Mouse (Mus musculus) splenic B cell, adult 2 months (primary cell): ENCODE measurements around the gene Epn2.

Source experiments
- DNase-seq: peaks from one replicate; pipeline ENCODE4 v3.0.0-alpha.2; 2011; ENCODE audit warnings: low read depth, low spot score
- H3K27me3 ChIP-seq: 2 replicates; pipeline ENCODE4 v1.6.1; 2012; ENCODE audit warnings: mild to moderate bottlenecking, low read length, moderate library complexity, mixed read lengths; ENCODE audit not compliant: control insufficient read depth, poor library complexity, insufficient read depth, severe bottlenecking
- H3K36me3 ChIP-seq: 2 replicates; pipeline ENCODE4 v1.6.1; 2012; ENCODE audit warnings: mild to moderate bottlenecking, low read length, moderate library complexity, mixed read lengths; ENCODE audit not compliant: control insufficient read depth, poor library complexity, insufficient read depth, severe bottlenecking

Gene Epn2

GRCm38 (mm10) chr11:61494129-61494997 is 85.1 kb downstream of the Epn2 start, which contains the start of gene Mapk7:
Mapk7 (minus strand) TSS chr11:61494406.
- no peaks in the 10 kb centered on the region for H3K27me3 ChIP-seq
- H3K36me3 ChIP-seq, result no peaks in the 10 kb centered on the region; the same call in none of the 2 replicates
- peak; percentile 99 for DNase-seq

- DNase-seq, result peak; percentile 65
- Histone ChIP-seq H3K27me3 (no peaks in the 10 kb centered on the region), H3K36me3 (no peaks in the 10 kb centered on the region; the same call in none of the 2 replicates)
Measured at GRCm38 (mm10) chr11:61493525-61494128, 85.9 kb downstream of the Epn2 start.

DNA sequence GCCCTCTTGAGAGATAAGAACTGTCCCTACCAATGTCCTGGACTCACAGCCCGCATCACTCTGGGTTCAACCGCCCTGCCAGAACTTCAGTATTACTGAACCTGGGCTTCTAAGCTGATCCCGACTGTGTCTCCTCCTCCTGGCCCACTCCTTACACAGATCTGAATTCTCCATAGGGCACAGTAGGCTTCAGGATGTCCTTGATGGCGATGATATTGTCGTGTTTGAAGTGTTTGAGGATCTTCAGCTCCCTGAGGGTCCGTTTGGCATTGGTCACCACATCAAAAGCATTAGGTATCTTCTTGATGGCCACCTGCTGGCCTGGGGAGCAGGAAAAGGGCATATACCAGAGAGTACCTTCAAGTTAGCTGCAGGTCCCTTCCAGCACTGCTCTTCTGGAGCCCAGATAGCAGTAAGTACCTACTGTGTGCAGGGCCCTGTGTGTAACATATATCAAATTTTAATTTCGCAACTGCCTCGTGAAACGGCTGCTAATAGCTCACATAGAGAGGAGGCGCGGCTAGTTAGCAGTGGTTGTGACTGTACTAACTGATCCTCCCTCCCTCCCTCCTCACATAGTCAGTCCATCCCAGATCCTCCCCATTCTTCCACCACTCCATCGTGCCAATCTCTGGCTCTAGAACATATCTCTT is 86.6 kb downstream of the Epn2 start:
- DNase-seq, result no peak
- Histone ChIP-seq H3K36me3 (no peaks in the 10 kb centered on the region; the same call in none of the 2 replicates), H3K27me3 (no peaks in the 10 kb centered on the region)

- Histone ChIP-seq H3K36me3 (no peaks in the 10 kb centered on the region; the same call in none of the 2 replicates), H3K27me3 (no peaks in the 10 kb centered on the region)
- DNase-seq, result no peak
Measured at GRCm38 (mm10) chr11:61490944-61491520, 88.5 kb downstream of the Epn2 start.

GRCm38 (mm10) chr11:61489874-61490273 is 89.6 kb downstream of the Epn2 start:
- DNase-seq, result no peak
- no peaks in the 10 kb centered on the region for H3K27me3 ChIP-seq

GRCm38 (mm10) chr11:61489085-61489484 is 90.4 kb downstream of the Epn2 start:
- no peaks in the 10 kb centered on the region for H3K27me3 ChIP-seq
- no peaks in the 10 kb centered on the region; the same call in none of the 2 replicates for H3K36me3 ChIP-seq
- DNase-seq, result no peak

More at GRCm38 (mm10) chr11:61489874-61490273, 89.6 kb downstream of the Epn2 start:
- H3K36me3 ChIP-seq, result no peaks in the 10 kb centered on the region; the same call in none of the 2 replicates

DNA sequence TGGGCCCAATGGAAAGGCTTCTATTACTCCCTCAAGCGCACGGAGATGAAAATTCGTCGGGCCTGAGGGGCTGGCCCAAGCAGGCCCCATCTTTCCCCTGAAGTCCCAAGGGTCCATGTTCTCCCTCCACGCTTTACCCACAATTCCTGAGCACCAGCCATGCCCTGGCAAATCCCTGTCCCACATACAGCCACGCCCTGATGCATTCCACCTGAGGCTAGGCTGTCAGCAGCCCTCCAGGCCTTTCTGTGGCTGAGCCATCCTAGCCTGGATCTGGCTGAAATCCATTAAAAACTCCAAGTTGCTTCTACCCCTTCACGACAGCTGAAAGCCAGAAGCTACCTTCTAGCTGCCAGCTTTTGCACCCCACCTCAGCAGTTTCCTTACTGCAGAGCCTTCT is 91.6 kb downstream of the Epn2 start:
- DNase-seq, result no peak
- Histone ChIP-seq H3K36me3 (no peaks in the 10 kb centered on the region; the same call in none of the 2 replicates), H3K27me3 (no peaks in the 10 kb centered on the region)

GRCm38 (mm10) chr11:61487401-61487800 is 92.1 kb downstream of the Epn2 start:
- no peak for DNase-seq
- Histone ChIP-seq H3K36me3 (no peaks in the 10 kb centered on the region; the same call in none of the 2 replicates), H3K27me3 (no peaks in the 10 kb centered on the region)

GRCm38 (mm10) chr11:61486458-61487219 is 92.8 kb downstream of the Epn2 start:
- H3K36me3 ChIP-seq, result no peaks in the 10 kb centered on the region; the same call in none of the 2 replicates
- DNase-seq, result no peak
- H3K27me3 ChIP-seq, result no peaks in the 10 kb centered on the region

- no peaks in the 10 kb centered on the region; the same call in none of the 2 replicates for H3K36me3 ChIP-seq
- H3K27me3 ChIP-seq, result no peaks in the 10 kb centered on the region
- no peak for DNase-seq
Measured at GRCm38 (mm10) chr11:61485541-61486457, 93.7 kb downstream of the Epn2 start.

- no peaks in the 10 kb centered on the region for H3K27me3 ChIP-seq
- no peaks in the 10 kb centered on the region; the same call in none of the 2 replicates for H3K36me3 ChIP-seq
- DNase-seq, result no peak
Measured at GRCm38 (mm10) chr11:61484613-61485540, 94.6 kb downstream of the Epn2 start, which contains the start of gene Mfap4. Mfap4 (plus strand) TSS chr11:61485431.

DNA sequence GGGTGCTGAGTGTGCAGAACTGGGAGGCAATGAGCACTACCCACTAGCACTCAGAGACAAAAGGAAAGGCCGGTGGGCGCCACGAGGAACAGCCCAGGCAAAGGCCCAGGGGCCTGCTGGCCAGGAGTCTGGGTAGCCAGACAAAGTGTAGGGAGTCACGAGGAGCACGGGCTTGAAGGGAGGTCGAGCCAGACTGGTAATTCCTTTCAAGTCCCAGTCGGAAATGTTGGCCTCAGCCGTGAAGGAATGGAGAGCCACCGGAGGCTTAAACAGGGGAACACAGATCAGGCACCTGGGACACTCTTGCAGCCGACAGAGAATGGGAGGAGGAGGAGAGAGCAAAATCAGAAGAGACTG is 95.3 kb downstream of the Epn2 start:
- H3K27me3 ChIP-seq, result no peaks in the 10 kb centered on the region
- no peak for DNase-seq
- H3K36me3 ChIP-seq, result no peaks in the 10 kb centered on the region; the same call in none of the 2 replicates
